Mouse (Mus musculus): ENCODE results near the gene Sstr3. TPM values are rescaled to one million over a fixed set of nuclear protein-coding genes. Genes with fewer than 3 reads are reported as not detected.
A peak's percentile ranks its signal among the peaks of the same experiment; 100 is the strongest.

Sstr3 gene
- total RNA-seq, 2 experiments from 2014 or later: 22.9 to 27.2 TPM

DNA sequence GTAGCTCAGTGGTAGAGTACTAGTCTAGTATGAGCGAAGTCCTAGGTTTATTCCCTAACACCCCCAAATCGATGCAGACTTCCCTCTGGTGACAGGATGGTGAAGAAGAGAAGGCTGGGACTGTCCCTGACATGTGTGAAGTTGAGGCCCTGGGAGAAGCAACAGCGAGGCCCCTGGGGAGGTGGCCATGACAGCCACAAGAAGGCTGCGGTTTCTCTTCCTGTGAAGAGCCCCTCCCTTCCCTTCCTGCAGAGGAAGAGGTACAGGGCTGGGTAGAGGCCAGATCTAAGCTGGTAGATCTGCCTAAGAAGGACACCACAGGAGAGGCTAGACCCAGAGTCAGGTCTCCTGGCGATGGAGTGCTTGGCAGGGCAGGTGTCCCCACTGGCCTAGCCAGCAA lies 19.5 kb upstream of the Sstr3 start:
- no peak for DNase-seq (ENCODE audit: extremely low spot score in 1 of 2, low spot score in 1 of 2)

DNA sequence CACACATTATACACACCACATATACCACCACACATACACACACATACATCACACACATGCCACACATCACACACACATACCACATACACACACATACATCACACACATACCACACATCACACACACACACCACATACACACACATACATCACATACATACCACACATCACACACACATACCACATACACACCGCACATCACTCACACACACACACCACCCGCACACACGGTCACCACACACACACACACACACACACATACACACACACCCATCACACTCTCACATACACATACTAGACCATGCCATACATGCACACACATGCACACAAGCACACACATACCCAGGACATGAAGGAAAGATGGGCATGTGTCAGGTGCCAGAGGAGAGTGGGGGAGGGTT lies 18.9 kb upstream of the Sstr3 start:
- no peak for DNase-seq (ENCODE audit: extremely low spot score in 1 of 2, low spot score in 1 of 2)

DNA sequence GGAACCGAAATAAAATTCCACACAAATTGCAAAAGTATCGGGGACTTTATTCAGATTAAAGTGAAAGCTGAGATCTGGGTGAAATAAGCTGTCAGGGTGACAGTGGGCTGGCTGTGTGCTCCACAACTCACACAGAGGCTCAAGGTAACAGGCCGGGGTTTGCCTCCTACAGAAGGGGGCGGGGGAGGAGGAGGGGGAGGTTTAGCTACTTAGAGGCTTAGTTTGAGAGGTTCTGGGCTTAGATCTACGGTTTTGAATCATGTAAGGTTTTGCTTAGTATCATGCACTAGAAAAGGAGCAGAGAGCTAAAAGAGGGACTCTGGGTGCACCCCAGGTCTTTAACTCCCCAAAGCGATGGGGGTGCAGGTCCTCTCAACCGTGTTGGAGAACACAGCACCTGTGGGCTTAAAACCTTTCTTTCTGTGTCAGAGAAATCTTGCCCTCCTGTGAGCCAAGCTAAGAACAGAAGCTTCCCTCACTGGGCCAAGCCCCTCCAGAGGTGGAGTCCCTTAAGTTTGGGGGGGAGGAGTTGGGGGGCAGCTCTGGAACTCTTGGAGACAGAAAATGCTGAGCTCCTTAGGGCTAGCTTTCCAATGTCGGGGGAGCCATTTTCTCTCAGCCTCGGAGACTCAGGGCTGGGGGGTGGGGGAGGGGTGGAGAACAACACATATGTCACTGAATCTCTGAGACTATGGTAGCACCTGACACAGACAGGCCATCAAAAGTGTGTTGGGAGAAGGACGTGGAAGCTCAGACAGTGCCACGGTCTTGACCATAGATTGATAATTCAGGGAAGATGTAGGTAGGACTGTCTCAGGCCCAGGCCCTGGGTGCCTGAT lies 14.9 kb upstream of the Sstr3 start:
- no peak for DNase-seq (ENCODE audit: extremely low spot score in 1 of 2, low spot score in 1 of 2)

DNA sequence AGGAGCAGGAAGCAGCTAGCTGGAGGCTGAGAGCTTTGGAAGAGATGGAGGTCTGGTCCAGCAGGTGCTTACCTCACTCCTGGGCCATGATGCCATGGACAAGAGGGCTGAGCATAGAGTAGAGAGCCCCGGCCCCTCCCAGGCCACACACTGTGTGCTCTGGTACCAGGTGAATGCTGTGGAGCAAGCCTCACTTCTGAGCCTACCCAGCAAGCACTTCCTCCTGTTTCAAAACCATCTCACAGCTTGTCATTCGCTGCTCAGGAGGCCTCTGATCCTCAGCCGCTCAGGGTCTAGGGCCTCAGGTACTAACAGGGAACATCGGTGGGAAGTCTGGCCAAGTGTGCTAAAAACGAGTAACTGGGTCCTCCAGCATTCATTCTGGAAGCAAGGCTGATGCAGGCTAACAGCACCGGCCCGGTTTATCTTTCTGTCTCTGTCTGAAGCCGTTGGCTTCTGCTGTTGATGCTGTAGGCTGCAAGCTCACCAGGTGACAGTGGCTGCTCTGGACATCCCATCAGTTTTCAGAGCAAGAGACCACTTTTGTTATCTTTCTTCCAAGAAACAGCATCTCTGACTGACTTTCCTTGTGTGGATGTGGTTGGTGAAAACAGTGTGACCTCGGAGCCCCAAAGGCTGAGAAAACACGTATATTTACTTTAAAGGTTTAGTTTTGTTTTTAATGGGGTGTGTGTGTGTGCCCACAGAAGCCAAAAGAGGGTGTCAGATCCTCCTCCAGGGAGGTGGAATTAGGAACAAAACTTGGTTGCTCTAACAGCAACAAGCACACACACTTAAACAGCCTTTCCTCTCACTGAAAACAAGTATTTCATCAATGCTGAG lies 13.4 kb upstream of the Sstr3 start:
- no peak for DNase-seq (ENCODE audit: extremely low spot score in 1 of 2, low spot score in 1 of 2)

DNA sequence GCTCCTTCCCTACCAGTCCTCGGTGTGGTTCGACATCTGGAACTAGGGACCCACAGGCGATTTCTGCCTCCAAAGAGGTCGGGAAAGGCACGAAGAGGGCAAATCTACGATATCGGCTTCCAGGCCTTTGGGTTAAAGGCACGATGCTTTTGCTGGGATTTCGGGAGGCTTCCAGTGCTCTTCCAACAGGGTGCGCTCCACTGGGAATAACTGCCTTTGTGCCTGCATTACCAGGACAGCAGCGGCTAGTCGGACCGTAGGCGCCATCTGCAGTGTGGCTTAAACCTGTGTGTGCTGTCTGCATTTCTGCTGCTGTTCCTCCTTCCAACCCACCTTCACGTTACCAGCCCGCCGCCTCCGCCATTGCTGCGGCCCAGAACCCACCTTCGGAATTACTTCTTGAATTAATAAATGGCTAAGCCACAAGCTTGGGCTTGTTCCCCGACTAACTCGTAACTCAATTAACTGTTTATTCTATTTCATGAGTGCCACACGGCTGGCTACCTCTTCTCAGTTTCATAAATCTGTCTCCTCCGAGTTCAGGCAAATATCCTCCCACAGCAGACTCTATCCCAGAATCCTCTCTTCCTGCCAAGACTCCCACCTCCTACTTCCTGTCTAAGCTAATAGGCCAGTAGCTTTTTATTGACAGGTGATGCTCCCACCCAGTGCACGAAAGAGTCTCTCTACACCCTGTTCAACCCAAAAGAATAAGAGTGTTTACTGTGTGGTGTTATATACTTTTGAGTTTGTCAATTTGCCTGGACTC lies 10.2 kb upstream of the Sstr3 start:
- DNase-seq (ENCODE audit: extremely low spot score in 1 of 2, low spot score in 1 of 2): peak in 1 of 2 experiments; percentile 14

DNA sequence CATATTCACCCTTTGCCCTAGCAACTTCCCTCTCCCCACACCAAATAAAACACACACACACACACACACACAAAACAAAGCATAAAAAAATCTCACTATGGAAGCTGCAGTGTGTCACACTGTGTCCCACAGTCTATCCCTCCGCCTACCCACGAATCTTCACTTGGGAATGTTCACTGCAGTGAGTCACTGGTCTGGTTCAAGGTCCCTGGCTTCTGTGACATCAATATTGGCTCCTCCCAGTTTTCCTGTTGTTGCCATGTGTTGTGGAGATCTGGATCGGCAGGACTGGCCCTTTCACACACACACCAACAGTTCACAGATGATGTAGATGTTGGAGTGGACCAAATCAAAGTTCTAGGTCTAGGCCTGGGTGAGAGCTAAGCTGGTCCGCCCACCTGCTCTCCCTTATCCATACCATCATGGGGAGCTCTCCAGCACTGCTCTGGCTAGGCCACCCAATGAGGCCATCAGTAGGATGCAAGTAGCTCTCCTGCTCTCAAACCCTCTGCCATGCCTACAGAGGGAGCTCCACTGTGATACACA lies 4.8 kb upstream of the Sstr3 start:
- DNase-seq (ENCODE audit: extremely low spot score in 1 of 2, low spot score in 1 of 2): no peak

DNA sequence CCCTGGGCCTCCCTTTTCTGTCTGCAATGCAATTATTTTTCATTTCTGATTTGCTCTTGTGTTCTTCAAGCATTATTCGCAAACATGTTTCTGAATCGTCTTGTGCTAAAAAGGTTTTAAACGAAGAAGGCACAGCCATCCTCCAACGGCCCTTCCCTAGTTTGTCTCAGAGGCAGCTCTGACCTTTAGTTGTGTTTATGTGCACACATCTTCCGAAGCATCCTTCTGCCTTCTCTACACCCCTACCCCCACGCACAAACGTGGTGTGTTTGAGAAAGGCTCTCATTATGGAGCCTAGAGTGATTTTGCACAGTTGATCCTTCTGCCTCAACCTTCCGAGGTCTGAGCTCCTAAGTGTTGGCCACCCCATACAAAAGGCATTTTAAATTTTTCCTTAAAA lies 4.2 kb upstream of the Sstr3 start:
- DNase-seq (ENCODE audit: extremely low spot score in 1 of 2, low spot score in 1 of 2): no peak

DNA sequence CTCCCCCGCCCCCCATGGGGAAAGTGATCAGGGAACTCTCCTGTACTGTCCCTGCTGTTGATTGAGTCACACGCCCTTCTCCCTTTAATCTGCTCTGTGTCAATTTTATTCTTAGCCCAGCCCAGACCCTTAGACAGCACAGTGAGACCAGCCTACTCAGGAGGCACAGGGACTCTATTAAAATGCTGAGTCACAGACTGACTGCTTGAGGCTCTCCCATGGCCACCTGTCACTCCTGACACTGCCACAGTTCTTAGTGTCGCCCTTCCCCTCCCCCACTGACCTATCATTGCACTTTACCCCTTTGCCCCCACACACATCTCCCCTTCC lies 3.8 kb upstream of the Sstr3 start:
- DNase-seq (ENCODE audit: extremely low spot score in 1 of 2, low spot score in 1 of 2): no peak

DNA sequence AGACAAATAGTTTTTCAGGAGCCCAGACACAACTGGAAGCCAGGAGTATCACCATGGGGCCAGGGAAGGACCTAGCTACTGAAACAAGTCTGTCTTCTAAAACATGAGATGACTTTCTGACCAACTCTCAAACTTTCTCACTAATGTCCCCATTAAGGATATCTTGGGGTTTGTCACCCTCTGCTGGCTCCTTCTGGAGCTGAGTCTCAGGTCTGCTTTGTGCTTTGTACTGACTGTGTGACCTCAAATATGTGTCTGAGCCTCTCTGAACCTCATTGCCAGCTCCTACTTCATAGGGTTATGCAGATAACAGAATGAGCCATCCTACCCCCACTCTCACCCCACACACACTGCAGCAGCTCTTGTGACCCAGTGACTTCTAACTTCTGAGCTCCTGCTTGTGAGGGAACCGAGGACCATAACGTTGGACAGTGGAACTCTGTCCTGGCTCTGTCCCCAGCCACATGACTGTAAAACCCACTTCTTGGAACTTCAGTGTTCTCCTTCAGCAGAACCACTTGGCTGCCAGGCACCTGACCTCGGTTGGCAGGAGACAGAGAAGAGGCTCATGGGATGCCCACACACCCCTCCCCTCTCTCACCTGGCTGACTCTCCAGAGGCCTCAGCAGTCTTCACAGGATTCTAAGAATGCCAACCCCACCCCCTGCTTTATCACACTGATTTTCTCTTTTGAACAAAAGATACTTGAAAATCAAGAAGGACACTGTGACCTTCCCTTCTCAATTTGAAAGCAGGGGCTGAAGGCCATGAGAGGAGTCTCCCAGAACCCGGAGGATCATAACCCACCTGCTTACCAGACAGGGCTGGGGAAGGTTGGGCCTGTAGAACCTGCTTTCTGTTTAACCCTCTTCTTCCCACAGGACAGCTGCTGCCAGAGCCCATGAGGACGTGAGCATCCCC lies 3.2 kb upstream of the Sstr3 start:
- DNase-seq (ENCODE audit: extremely low spot score in 1 of 2, low spot score in 1 of 2): no peak

DNA sequence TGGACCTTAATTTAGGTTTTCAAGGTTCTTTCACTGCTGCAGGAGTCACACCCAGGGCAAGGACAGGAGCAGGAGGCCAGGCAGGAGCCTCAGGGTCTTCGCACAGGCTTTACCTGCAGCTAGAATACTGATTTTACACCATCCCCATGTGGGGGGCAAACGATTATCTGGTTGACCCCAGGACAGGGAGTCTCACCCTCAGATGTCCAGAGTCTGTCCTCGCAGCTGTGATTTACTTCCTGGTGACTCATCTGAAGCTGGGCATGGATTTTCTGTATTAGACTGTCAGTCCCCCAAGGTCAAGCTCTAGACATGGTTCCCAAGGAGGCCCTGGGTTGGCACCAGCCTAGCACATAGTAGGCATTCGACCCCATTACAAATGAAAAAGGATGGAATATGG lies 1.6 kb upstream of the Sstr3 start:
- DNase-seq (ENCODE audit: extremely low spot score in 1 of 2, low spot score in 1 of 2): no peak

DNA sequence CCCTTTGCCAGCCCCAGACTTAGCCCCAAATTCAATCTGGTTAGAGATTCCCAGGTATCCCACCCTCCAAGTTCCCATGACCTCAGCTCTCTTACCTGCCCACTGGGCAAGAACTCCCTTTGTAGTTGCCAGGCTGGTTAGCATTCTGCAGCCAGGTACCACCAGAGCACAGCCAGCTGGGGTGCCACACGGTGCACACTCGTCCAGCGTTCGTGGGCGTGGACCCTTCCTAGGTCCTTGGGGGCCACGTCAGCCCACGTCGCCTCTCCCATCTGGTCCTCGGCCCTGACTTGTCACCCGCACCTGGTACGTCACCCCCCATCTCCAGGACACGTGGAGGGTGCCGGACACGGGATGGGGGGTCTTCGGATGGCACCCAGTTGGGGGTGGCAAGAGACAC lies 444 bp downstream of the Sstr3 start:
- DNase-seq (ENCODE audit: extremely low spot score in 1 of 2, low spot score in 1 of 2): no peak

DNA sequence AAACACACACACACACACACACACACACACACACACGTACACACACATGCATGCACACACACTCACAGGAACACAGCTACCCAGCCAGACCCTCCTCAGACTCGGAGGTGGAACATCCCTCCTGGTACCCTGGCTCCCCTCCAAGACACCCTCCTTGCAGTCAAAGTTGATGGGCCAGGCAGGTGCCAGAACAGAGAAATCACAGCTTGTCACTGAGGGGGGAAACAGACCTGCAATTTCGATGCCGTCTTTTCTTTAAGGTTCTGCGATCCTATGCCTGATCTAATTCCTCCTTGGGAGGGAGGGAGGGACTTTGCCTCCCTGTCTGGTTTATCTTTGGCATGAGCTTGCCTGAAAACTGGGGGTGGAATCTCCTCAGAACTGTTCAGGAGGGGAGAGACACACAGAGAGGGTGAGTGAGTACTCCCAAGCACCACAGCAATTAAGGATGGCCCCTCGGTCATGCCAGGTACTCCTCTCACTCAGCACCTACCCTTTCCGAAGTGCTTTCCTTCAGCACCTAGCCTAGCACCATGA lies 1.6 kb downstream of the Sstr3 start:
- DNase-seq (ENCODE audit: extremely low spot score in 1 of 2, low spot score in 1 of 2): no peak

DNA sequence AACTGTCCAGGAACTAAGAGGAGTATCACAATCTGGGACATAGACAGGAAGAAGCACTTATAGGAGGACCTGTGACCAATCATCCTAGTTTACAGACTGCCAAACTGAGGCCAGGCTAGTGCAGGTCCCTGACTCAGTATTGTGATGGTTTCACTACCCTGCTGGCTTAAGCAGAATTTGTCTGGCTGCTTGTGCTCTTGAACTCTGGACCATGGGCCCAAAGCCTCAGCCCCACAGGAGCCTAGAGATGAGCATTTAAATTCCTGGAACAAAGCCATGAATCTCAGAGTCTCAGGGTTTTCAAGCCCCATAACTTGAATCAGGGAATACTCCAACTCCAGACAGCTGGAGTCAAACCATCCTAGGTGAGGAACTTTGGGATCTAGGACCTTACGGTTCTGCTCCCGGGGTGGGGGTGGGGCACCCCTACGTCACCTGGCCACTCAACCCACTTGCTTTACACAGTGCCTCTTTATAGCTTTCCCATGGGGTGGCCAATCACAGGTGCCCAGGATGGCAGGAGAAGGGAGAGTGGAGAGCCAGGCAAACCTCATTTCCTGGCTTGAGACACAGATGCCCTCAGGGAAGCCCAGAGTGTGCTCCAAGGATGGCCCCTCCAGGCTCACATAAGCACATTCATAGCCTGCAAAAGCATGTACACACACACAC lies 2.3 kb downstream of the Sstr3 start:
- DNase-seq (ENCODE audit: extremely low spot score in 1 of 2, low spot score in 1 of 2): no peak

DNA sequence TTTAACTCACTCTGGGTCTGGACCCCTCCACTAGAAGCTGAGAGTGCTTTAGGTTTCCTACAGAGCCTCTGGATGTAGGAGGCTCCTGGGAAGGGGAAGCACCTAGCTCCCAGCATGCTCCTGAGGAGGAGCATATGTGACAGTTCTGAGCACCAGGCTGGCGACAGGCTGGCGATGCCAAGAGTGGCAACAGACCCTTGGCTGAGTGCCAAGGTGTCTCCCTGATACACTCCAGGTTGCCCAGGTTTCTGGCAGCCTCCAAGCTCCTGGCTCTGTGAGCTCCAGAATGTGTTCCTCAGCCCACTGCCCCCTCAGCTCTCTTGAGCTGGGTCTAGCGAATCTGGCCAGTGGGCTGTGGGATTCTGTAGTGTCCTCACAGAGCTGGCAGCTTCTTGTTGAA lies 2.9 kb downstream of the Sstr3 start:
- DNase-seq (ENCODE audit: extremely low spot score in 1 of 2, low spot score in 1 of 2): no peak

DNA sequence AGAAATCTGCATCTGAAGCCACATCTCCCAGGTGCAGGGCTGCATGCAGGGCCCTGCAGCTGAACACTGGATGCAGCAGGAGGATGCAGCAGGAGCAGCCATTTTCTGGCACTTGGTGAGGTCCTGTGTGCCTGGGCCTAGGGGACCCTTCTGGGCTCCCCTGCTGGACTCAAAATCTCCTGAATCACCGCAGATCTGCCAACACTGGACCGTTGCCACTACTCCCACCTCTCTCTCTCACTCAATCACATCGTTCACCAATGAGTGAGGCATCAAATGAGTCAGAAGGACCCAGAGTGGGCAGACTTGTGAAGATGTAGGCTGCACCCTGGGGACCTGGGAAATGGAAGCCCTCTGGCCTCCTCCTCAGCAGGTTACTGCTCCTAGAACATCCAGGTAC lies 3.4 kb downstream of the Sstr3 start:
- no peak for DNase-seq (ENCODE audit: extremely low spot score in 1 of 2, low spot score in 1 of 2)

DNA sequence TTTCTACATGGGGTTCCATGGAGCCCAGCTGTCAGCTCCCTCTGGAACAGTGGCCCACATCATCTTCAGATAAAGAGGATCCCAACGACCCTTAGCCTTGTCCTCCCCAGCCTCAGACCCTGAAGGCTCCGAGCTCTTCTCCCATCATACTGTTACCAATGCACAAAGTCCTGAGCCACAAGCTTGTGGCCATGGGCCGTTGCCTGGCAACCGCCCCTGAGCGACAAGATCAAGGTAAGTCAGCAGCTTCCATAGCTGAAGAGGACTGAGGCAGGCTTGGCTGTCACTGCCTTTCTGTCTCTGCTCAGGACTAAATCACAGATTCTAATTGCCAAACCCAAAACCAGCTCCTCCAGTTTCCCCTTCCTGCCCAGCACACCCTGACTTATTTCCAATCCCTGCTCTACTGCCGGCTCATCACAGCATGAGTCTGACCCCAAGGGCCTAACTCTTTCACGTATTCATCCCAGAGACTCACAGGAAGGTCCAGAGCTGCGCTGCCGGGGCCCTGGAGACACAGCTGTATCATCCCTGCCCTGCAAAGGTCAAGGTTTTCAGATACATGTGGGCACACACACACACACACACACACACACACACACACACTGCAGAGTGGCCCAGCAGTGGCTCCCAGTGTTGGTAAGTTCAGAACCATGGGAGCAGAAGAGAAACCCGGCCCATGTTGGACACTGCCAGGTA lies 8.6 kb downstream of the Sstr3 start:
- no peak for DNase-seq (ENCODE audit: extremely low spot score in 1 of 2, low spot score in 1 of 2)

DNA sequence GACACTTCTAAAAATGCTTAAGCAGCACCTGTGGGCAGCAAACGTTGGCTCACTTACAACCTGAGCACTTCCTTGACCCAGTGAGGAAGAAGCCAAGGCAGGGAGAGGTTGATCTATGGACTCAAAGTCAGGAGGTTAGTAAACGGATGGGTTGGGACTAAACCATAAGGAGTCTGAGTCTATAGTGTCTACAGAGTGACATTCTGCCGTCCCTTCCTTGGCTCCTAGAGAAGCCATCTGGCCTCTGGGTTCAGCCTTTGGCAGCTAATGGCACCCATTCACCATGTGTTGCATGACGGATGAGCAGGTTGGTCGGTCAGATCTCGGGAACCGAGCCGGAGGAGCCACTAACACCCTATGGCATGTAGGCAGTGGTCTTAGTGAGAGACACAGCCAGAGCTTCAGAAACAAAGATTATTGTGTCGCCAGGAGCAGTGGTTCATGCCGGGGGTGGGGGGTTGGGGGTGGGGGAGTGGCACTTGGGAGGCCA lies 11.1 kb downstream of the Sstr3 start:
- no peak for DNase-seq (ENCODE audit: extremely low spot score in 1 of 2, low spot score in 1 of 2)

Measured in layer of hippocampus, postnatal 25 days (tissue).